Mouse (Mus musculus) CH12.LX (cell line): ENCODE data around the gene Lrrc61.
A peak's percentile ranks its signal among the peaks of the same experiment; 100 is the strongest.

Source experiments
- BHLHE40 ChIP-seq: IDR thresholded peaks from 2 replicates; pipeline ENCODE4 v1.6.1; 2011; ENCODE audit warnings: mild to moderate bottlenecking, low read depth, low read length, improper control_type of control experiment
- EP300 ChIP-seq: IDR thresholded peaks from 2 replicates; pipeline ENCODE4 v1.6.1; 2011; ENCODE audit warnings: low read length, improper control_type of control experiment
- IRF4 ChIP-seq: IDR thresholded peaks from 2 replicates; pipeline ENCODE4 v1.6.1; 2014; ENCODE audit warnings: low read depth, mild to moderate bottlenecking, inconsistent platforms, low read length, improper control_type of control experiment
- RCOR1 ChIP-seq: conservative IDR thresholded peaks from 2 replicates; pipeline ENCODE4 v1.6.1; 2012; ENCODE audit warnings: low read depth, mild to moderate bottlenecking, inconsistent platforms, low read length, improper control_type of control experiment
- USF1 ChIP-seq: IDR thresholded peaks from 2 replicates; pipeline ENCODE4 v1.6.1; 2014; ENCODE audit warnings: low read depth, mild to moderate bottlenecking, inconsistent platforms, low read length, improper control_type of control experiment

DNA sequence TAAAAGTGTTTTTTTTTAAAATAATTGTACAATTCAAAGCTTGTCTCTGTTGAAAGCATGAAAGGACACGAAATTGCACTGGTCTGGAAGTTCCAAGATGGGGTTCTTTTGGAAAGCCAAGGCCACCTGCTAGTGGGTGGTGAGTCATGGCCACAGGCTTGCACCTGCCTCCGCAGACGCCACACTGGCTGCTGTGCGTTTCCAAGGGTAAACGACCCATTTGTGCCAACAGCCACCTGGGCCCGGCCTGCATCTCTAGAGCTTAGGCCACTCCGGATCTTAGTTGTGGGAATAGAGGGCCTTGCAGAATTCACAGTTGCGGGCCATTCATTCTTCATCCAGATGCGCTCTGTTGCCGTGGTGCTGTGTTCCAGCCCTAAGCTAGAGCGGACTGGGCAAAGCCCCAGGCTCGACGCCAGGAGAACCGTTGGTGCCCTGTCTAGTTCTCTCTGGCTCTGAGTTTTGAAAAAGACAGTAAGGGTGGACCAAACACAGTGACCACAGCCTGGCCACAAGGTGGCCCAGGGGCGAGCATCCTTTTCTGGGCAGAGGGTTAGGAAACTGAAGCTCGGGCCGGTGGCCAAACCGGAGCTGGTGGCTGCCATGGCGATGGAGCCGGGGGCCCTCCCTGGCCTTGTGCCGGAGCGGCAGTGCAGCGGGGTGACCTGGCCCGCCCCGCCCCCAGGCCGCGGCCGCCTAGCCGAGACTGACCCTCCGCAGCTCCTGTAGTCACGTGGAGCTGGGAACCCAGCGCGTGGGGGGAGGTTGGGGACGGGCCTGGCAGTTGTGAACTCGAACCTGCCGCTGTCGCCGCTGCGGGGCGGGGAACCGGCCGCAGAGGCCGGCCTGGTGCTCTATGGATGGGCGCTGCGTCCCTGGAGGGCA lies 38.8 kb downstream of the Lrrc61 start, which contains the start of the genes Repin1 and Gm44965:
- TF ChIP-seq RCOR1 (no peak), BHLHE40 (peak; percentile 94), IRF4 (peak; percentile 67; the same call in 1 of the 2 replicates), USF1 (peak; percentile 97), EP300 (peak; percentile 47; the same call in 1 of the 2 replicates)
